Mouse (Mus musculus) spleen, postnatal 36 days (tissue): ENCODE results near the gene Nfatc2.
A peak's percentile ranks its signal among the peaks of the same experiment; 100 is the strongest.

ENCODE experiments used
- DNase-seq, 2 experiments: peaks; one replicate each; pipeline ENCODE4 v3.0.0; 2022; ENCODE audit warnings: low spot score in 2 of 2, mixed read lengths in 1 of 2

Gene Nfatc2

GRCm38 (mm10) chr2:168579109-168579508, 22.3 kb downstream of the Nfatc2 start:
- no peak for DNase-seq

GRCm38 (mm10) chr2:168578132-168578531, 23.3 kb downstream of the Nfatc2 start:
- no peak for DNase-seq

GRCm38 (mm10) chr2:168577381-168577780, 24.1 kb downstream of the Nfatc2 start:
- DNase-seq, result no peak

- no peak for DNase-seq
Measured at GRCm38 (mm10) chr2:168575834-168576233, 25.6 kb downstream of the Nfatc2 start.

- peak in 1 of 2 experiments; percentile 40 for DNase-seq
Measured at GRCm38 (mm10) chr2:168574934-168575333, 26.5 kb downstream of the Nfatc2 start.

GRCm38 (mm10) chr2:168573866-168574265, 27.6 kb downstream of the Nfatc2 start:
- no peak for DNase-seq

- DNase-seq, result no peak
Measured at GRCm38 (mm10) chr2:168571241-168571640, 30.2 kb downstream of the Nfatc2 start.

- no peak for DNase-seq
Measured at GRCm38 (mm10) chr2:168565538-168566253, 35.8 kb downstream of the Nfatc2 start.

GRCm38 (mm10) chr2:168563184-168563583, 38.3 kb downstream of the Nfatc2 start:
- DNase-seq, result no peak

GRCm38 (mm10) chr2:168557035-168557434, 44.4 kb downstream of the Nfatc2 start:
- no peak for DNase-seq

GRCm38 (mm10) chr2:168555897-168556670, 45.4 kb downstream of the Nfatc2 start:
- DNase-seq, result peak; percentile 62 to 65

- no peak for DNase-seq
Measured at GRCm38 (mm10) chr2:168553541-168553961, 47.9 kb downstream of the Nfatc2 start.

GRCm38 (mm10) chr2:168552405-168552804, 49.1 kb downstream of the Nfatc2 start:
- DNase-seq, result no peak

- no peak for DNase-seq
Measured at GRCm38 (mm10) chr2:168551218-168551617, 50.2 kb downstream of the Nfatc2 start.

- DNase-seq, result no peak
Measured at GRCm38 (mm10) chr2:168549326-168549725, 52.1 kb downstream of the Nfatc2 start.

GRCm38 (mm10) chr2:168548008-168548407, 53.4 kb downstream of the Nfatc2 start:
- DNase-seq, result no peak

- DNase-seq, result no peak
Measured at GRCm38 (mm10) chr2:168545901-168546557, 55.4 kb downstream of the Nfatc2 start.

GRCm38 (mm10) chr2:168544102-168544501, 57.4 kb downstream of the Nfatc2 start:
- DNase-seq, result peak in 1 of 2 experiments; percentile 24

GRCm38 (mm10) chr2:168543026-168543425, 58.4 kb downstream of the Nfatc2 start:
- DNase-seq, result no peak

GRCm38 (mm10) chr2:168541223-168541622, 60.2 kb downstream of the Nfatc2 start:
- DNase-seq, result no peak

GRCm38 (mm10) chr2:168539594-168540222, 61.7 kb downstream of the Nfatc2 start:
- DNase-seq, result peak; percentile 50 to 54

GRCm38 (mm10) chr2:168539026-168539425, 62.4 kb downstream of the Nfatc2 start:
- no peak for DNase-seq
